Mouse (Mus musculus) skeletal muscle tissue, postnatal 0 days (tissue): ENCODE measurements around the gene Vmn1r148. TPM values are rescaled to one million over a fixed set of nuclear protein-coding genes. Genes with fewer than 3 reads are reported as not detected.

Experiments used
- polyA plus RNA-seq: library from polyadenylated mRNA; unstranded; fragments of >200 nt; fragmentation: Nextera tagmentation; extraction: Ambion mirVana; gene quantifications from 2 replicates; pipeline ENCODE4 v1.2.1, GENCODE M21; 2015

The Vmn1r148 gene
- polyA plus RNA-seq, result not detected in 2 replicates

DNA sequence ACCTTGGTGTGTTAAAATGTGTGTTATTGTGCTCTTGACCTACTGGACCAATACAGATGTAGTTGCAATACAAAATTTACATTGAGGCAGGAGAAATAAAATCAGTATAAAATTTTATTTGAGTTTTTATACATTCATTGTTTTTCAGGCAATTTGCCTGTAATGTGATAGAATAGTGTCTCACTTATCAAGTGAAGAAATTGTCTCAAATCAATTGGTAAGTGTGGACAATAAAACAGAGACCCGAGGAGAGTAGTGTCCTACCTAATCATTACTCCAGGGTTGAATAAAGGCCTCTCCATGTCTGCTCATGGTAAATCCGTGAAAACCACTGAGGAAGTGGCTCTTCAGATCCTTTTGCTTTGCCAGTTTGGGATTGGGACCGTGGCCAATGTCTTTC lies at the start of gene Vmn1r148:
Gene Vmn1r148 (plus strand): TSS at position 301 of the 400 bp plus-strand sequence.

DNA sequence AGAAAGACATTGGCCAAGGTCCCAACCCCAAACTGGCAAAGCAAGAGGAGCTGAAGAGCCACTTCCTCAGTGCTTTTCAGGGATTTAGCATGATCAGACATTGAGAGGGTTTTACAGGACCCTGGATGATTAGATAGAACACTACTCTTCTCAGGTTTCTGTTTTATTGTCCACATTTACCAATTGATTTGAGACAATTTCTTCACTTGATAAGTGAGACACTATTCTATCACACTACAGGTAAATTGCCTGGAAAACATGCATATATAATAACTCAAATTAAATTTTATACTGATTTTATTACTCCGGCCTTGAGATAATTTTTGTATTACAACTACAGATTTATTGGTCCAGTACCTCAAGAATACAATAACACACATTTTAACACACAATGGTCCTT lies 42.4 kb upstream of the Vmn1r148 start, which contains the start of gene Gm8660:
Gene Gm8660 (minus strand): TSS at position 101 of the 400 bp plus-strand sequence.

DNA sequence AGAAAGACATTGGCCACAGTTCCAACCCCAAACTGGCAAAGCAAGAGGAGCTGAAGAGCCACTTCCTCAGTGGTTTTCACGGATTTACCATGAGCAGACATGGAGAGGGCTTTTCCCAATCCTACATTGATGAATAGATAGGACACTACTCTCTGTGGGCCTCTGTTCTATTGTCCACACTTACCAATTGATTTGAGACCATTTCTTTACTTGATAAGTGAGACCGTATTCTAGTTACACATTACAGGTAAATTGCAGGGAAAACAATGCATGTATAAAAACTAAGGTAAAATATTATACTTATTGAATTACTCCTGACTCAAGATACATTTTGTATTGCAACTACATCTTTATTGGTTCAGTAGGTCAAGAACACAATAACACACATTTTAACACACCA lies 24.7 kb downstream of the Vmn1r148 start, which contains the start of gene Vmn1r149:
Gene Vmn1r149 (minus strand): TSS at position 101 of the 400 bp plus-strand sequence.

DNA sequence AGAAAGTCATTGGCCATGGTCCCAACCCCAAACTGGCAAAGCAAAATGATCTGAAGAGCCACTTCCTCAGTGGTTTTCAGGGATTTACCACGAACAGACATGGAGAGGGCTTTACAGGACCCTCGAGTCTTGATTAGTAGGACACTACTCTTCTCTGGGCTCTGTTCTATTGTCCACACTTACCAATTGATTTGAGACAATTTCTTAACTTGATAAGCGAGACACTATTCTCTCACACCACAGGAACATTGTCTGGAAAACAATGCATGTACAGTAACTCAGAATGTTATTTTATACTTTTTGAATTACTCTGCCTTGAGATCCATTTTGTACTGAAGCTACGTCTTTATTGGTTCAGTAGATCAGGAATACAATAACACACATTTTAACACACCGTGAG lies 50.6 kb downstream of the Vmn1r148 start, which contains the start of gene Gm10665:
Gene Gm10665 (minus strand): TSS at position 101 of the 400 bp plus-strand sequence.

Other genes with a start within 250 kb of the Vmn1r148 start
- gene Vmn1r142, start 249.5 kb upstream of the Vmn1r148 start, polyA plus RNA-seq, result not detected in 2 replicates
- gene Vmn1r143, start 224.2 kb upstream of the Vmn1r148 start, polyA plus RNA-seq, result not detected in 2 replicates
- not detected in 2 replicates for gene Gm8653, start 212.3 kb upstream of the Vmn1r148 start, polyA plus RNA-seq
- not detected in 2 replicates for gene Gm8453, start 184.1 kb upstream of the Vmn1r148 start, polyA plus RNA-seq
- gene Gm4187, start 83.9 kb upstream of the Vmn1r148 start, polyA plus RNA-seq, result not detected in 2 replicates
- not detected in 2 replicates for gene Gm8660, start 42.5 kb upstream of the Vmn1r148 start, polyA plus RNA-seq
- not detected in 2 replicates for gene Vmn1r149, start 24.6 kb downstream of the Vmn1r148 start, polyA plus RNA-seq
- gene Gm10665, start 50.5 kb downstream of the Vmn1r148 start, polyA plus RNA-seq, result not detected in 2 replicates
- not detected in 2 replicates for gene Vmn1r151, start 86.1 kb downstream of the Vmn1r148 start, polyA plus RNA-seq
- gene Vmn1r152, start 109.4 kb downstream of the Vmn1r148 start, polyA plus RNA-seq, result not detected in 2 replicates
- not detected in 2 replicates for gene Gm8677, start 121.3 kb downstream of the Vmn1r148 start, polyA plus RNA-seq
- not detected in 2 replicates for gene Gm4201, start 151.8 kb downstream of the Vmn1r148 start, polyA plus RNA-seq
- not detected in 2 replicates for gene Gm4565, start 174.5 kb downstream of the Vmn1r148 start, polyA plus RNA-seq
- gene Vmn1r155, start 244.4 kb downstream of the Vmn1r148 start, polyA plus RNA-seq, result not detected in 2 replicates